Mouse (Mus musculus): Measurements from ENCODE around the gene Kncn. TPM values are rescaled to one million over a fixed set of nuclear protein-coding genes. Genes with fewer than 3 reads are reported as not detected.

The Kncn gene
- total RNA-seq, 2 experiments from 2014 or later: 0.16 to 0.64 TPM

DNA sequence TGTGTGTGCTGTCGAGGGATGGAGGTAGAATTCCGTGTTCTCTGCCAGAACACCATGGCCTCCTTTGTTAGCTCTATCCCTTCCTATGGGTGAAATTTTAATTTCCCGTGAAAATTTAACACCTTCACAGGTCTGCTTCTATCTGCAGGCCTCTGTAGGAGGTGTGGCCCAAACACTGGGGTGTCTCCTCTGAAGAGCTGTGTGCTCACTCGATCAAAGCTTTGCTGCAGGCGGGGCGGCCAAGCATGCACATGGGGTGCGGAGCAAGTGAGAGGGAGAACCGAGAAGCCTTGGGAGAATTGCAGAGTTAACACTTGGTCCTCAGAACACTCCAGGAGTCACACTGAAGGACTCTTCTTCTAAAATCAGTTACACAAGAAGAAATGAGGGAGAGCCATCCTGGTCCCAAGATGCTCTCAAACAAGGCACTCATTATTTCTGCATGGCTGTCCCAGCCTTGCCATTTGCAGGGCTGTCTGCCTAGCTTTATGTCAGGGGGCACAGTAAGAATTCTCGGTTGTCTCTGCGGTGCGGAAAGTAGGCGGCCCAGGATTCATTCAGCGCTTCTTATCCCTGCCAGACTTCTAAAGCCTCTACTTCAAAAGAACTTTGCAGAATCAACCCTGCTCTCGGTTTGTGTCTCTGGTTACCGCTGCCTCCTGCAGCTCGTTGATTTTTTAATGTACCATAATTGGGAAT is 14.5 kb upstream of the Kncn start:
- intact Hi-C loops (cut with DNase I): no loop called here
- DNase-seq (ENCODE audit: extremely low spot score in 1 of 2, low spot score in 2 of 2): no peak

GRCm38 (mm10) chr4:115873231-115873630 is 11.0 kb upstream of the Kncn start:
- intact Hi-C loops (cut with DNase I): no loop called here
- no peak for DNase-seq (ENCODE audit: extremely low spot score in 1 of 2, low spot score in 2 of 2)

DNA sequence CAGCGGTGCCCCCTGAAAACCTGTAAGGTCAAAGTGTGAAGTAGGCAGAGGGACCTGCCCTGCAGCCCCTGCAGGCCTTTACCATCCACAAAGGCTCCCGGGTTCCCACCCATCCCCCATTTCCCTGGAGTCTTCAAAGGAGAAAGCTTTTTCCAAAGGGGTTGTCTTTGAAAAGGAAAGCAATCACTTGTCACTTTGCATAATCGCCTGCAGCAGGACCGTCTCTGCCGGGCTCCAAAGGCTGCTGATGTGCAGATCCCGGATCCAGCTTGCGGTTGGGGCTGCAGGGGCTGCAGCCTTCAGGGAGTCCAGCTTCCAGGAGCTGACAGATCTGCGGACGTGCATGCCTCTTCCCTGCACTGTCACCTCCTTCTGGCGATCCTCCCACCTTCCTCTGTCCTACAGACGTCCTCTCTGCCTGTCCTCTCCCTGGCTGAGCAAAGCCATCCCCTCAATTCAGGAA is 6.0 kb upstream of the Kncn start:
- intact Hi-C loops (cut with DNase I): no loop called here
- DNase-seq (ENCODE audit: extremely low spot score in 1 of 2, low spot score in 2 of 2): no peak

- no peak for DNase-seq (ENCODE audit: extremely low spot score in 1 of 2, low spot score in 2 of 2)
- intact Hi-C loops (cut with DNase I): no loop called here
Measured at GRCm38 (mm10) chr4:115878828-115879227, 5.4 kb upstream of the Kncn start.

GRCm38 (mm10) chr4:115881183-115881582 is 3.0 kb upstream of the Kncn start:
- DNase-seq (ENCODE audit: extremely low spot score in 1 of 2, low spot score in 2 of 2): peak; percentile 49 to 62
- intact Hi-C loops (cut with DNase I): no loop called here

GRCm38 (mm10) chr4:115882195-115882594 is 2.0 kb upstream of the Kncn start:
- no peak for DNase-seq (ENCODE audit: extremely low spot score in 1 of 2, low spot score in 2 of 2)
- intact Hi-C loops (cut with DNase I): no loop called here

DNA sequence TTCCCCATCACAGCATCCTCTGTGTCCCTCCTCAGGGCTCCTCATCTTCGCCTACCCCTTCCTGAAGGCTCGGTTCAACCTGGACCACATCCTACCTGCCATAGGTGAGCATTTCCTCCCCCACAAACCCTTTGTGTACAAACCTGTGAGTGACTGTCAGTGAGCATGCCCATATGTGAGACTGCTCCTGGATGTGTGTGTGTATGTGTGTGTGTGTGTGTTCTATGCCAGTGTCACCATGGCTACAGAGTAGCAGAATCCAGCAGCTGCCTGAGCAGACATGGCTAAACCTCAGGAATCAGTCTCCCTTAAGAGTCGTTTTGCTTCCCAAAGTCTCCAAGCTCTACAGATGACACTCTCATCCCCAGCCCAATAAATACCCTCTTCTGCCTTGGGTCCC is 1.6 kb downstream of the Kncn start:
- peak in 1 of 2 experiments; percentile 45 for DNase-seq (ENCODE audit: extremely low spot score in 1 of 2, low spot score in 2 of 2)
- intact Hi-C loops (cut with DNase I): no loop called here

GRCm38 (mm10) chr4:115886875-115887274 is 2.7 kb downstream of the Kncn start:
- intact Hi-C loops (cut with DNase I): no loop called here

GRCm38 (mm10) chr4:115890066-115890465 is 5.9 kb downstream of the Kncn start:
- intact Hi-C loops (cut with DNase I): no loop called here
- DNase-seq (ENCODE audit: extremely low spot score in 1 of 2, low spot score in 2 of 2): no peak

More at GRCm38 (mm10) chr4:115886875-115887274, 2.7 kb downstream of the Kncn start:
- DNase-seq (ENCODE audit: extremely low spot score in 1 of 2, low spot score in 2 of 2): no peak

DNA sequence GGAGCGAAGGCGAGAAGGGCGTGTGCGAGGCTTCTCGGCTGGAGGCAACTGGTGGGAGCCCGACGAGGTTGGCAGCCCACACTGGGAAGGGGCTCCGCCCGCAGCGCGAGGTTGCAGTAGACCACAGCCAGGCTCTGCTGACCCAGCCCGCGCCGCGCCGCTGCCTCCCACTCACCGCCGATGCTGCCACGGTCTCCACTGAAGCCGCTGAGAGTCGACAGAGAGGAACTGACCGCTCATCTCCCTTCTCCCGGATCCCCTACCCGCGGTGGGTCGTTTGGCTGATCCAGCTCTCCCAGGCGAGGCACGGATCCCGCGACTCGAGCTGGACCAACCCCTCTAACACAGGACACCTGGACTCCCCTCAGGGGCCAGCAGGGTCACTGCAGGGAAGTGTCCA is 6.4 kb downstream of the Kncn start, which contains the start of gene 6430628N08Rik:
TSS of gene 6430628N08Rik (plus strand) at position 113 of the 400 bp plus-strand sequence.
- intact Hi-C loops (cut with DNase I): no loop called here
- no peak for DNase-seq (ENCODE audit: extremely low spot score in 1 of 2, low spot score in 2 of 2)

DNA sequence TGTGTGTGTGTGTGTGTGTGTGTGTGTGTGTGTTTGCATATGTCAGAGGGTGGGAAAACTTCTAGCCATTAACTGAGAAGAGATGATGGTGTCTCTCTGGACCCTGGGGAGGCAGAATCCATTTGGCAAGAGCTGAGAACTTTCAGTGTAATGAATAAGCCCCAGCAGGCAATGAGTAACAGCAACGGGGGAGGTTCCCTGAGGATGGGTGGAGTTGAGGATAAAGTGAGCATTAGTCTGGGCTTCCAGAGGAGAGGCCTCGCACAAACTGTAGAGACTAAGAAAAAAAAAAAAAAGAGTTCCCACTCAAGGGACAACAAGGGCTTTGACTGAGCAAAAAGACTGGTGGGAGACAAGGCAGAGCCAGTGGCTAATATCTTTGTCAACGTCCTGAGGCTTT is 10.1 kb downstream of the Kncn start:
- DNase-seq (ENCODE audit: extremely low spot score in 1 of 2, low spot score in 2 of 2): no peak
- intact Hi-C loops (cut with DNase I): no loop called here

- intact Hi-C loops (cut with DNase I): loop anchor here (2.0 kb wide), 1 partner anchor 55 kb away; no protein-coding TSS in a partner anchor
- peak in 1 of 2 experiments; percentile 47 for DNase-seq (ENCODE audit: extremely low spot score in 1 of 2, low spot score in 2 of 2)
Measured at GRCm38 (mm10) chr4:115897901-115898631, 13.9 kb downstream of the Kncn start.

- intact Hi-C loops (cut with DNase I): loop anchor here (10.0 kb wide), 2 partner anchors 152 to 168 kb away; partner anchors contain the start of genes Efcab14 and Nsun4
- peak; percentile 71 to 85 for DNase-seq (ENCODE audit: extremely low spot score in 1 of 2, low spot score in 2 of 2)
Measured at GRCm38 (mm10) chr4:115902816-115903215, 18.6 kb downstream of the Kncn start.

- DNase-seq (ENCODE audit: extremely low spot score in 1 of 2, low spot score in 2 of 2): no peak
- intact Hi-C loops (cut with DNase I): loop anchor here (1.0 to 10.0 kb wide), 3 partner anchors 76 to 170 kb away; partner anchors contain the start of genes Efcab14 and Nsun4
Measured at GRCm38 (mm10) chr4:115904375-115904774, 20.2 kb downstream of the Kncn start.

GRCm38 (mm10) chr4:115905701-115906100 is 21.5 kb downstream of the Kncn start:
- DNase-seq (ENCODE audit: extremely low spot score in 1 of 2, low spot score in 2 of 2): no peak

GRCm38 (mm10) chr4:115906791-115907190 is 22.6 kb downstream of the Kncn start:
- intact Hi-C loops (cut with DNase I): loop anchor here (10.0 kb wide), 2 partner anchors 148 to 172 kb away; partner anchors contain the start of genes Efcab14 and Nsun4
- DNase-seq (ENCODE audit: extremely low spot score in 1 of 2, low spot score in 2 of 2): no peak

More at GRCm38 (mm10) chr4:115905701-115906100, 21.5 kb downstream of the Kncn start:
- intact Hi-C loops (cut with DNase I): loop anchor here (10.0 kb wide), 2 partner anchors 149 to 171 kb away; partner anchors contain the start of genes Efcab14 and Nsun4

GRCm38 (mm10) chr4:115907994-115908393 is 23.8 kb downstream of the Kncn start:
- DNase-seq (ENCODE audit: extremely low spot score in 1 of 2, low spot score in 2 of 2): no peak
- intact Hi-C loops (cut with DNase I): loop anchor here (10.0 kb wide), 2 partner anchors 147 to 173 kb away; partner anchors contain the start of genes Efcab14 and Nsun4

DNA sequence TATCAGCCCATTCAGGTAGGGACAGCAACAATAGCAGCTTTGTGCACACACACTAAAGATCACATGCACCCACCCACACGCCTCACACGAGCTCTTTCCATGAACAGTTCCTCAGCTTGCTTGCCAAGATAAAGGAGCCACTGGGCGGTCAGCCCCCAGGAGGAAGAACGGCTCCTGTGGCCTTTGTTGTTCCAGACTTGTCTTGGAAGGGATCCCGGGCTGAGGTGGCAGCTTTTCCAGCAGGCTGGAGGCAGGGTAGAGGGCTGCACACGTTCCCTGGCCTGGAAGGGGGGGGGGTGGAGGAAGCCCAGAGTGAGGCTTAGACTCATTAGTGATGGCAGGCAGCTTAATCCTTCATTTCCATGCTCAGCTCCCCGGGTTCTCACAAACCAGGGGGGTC is 24.4 kb downstream of the Kncn start:
- peak in 1 of 2 experiments; percentile 58 for DNase-seq (ENCODE audit: extremely low spot score in 1 of 2, low spot score in 2 of 2)
- intact Hi-C loops (cut with DNase I): loop anchor here (10.0 kb wide), 2 partner anchors 146 to 174 kb away; partner anchors contain the start of genes Efcab14 and Nsun4

DNA sequence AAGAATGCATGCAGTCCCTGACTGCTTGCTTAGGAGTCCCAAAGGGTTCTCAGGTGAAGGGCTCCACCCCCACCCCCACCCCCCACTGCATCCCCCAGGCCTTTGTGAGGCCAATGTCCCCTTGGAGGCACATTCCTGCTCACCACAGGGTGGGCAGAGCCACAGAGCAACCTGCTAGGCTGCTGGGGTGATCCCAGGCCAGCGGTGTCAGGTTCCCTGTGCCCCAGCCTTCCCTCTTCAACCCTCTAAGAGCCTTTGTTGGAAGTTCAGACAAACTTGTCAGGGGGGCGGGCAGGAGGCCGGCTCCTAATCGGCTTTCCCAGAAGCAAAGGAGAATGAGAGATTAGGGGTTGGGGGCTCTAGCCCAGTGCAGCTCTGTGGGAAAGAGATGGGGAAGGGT is 27.4 kb downstream of the Kncn start:
- no peak for DNase-seq (ENCODE audit: extremely low spot score in 1 of 2, low spot score in 2 of 2)
- intact Hi-C loops (cut with DNase I): no loop called here

Measured in left cerebral cortex, postnatal 10 days (tissue).